Mouse (Mus musculus): ENCODE measurements around the gene Sh3kbp1.

The Sh3kbp1 gene

GRCm38 (mm10) chrX:159879455-159879854 lies 252.4 kb downstream of the Sh3kbp1 start:
- in situ Hi-C loops (cut with MboI; ENCODE audit: low pct_unique_long_range_greater_than_20kb in 1 of 2, low sequenced_read_pairs in 2 of 2, unreplicated experiment in 1 of 2) = no loop called here

- in situ Hi-C loops (cut with MboI; ENCODE audit: low pct_unique_long_range_greater_than_20kb in 1 of 2, low sequenced_read_pairs in 2 of 2, unreplicated experiment in 1 of 2) = no loop called here
Observed at GRCm38 (mm10) chrX:159881576-159881975, 254.5 kb downstream of the Sh3kbp1 start.

DNA sequence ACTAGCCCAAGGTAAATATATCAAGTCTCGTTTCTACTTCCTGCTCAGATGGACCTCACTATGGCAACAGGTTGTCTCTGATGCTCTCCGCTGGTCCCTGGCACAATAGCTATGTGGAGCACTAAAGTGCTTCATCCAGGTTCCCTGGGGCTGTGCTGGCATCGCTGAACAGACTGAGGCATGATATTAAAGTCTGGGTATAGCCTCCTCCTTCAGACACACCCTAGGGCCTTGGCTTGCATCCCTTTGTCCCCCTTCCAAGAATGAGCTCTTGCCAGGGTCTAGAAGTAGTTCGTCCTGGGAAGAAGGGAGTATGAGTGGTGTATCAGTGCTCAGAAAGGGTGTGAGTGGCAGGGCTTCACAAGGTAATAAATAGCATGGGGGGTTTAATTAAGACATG lies 269.5 kb downstream of the Sh3kbp1 start:
- in situ Hi-C loops (cut with MboI; ENCODE audit: low pct_unique_long_range_greater_than_20kb in 1 of 2, low sequenced_read_pairs in 2 of 2, unreplicated experiment in 1 of 2) = no loop called here

- in situ Hi-C loops (cut with MboI; ENCODE audit: low pct_unique_long_range_greater_than_20kb in 1 of 2, low sequenced_read_pairs in 2 of 2, unreplicated experiment in 1 of 2) = no loop called here
Observed at GRCm38 (mm10) chrX:159898110-159898509, 271.0 kb downstream of the Sh3kbp1 start.

DNA sequence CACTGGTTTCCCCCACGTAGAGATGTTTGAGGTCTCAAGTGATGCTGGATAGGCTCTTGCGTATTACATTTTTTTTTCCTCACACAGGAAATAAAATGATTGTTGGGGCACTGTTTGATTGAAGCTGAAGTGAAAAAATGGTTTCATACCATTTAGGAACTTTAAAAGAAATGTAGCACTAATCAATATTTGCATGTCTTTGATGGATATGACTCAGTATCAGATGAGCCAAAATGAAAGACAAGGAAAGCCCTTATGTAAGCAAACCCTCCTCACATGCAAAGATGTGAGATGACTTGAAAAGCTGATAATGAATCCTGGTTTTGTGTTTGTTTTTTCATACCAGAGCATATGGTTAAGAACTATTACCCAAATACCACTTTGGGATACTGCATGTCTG lies 272.0 kb downstream of the Sh3kbp1 start:
- in situ Hi-C loops (cut with MboI; ENCODE audit: low pct_unique_long_range_greater_than_20kb in 1 of 2, low sequenced_read_pairs in 2 of 2, unreplicated experiment in 1 of 2) = no loop called here

- in situ Hi-C loops (cut with MboI; ENCODE audit: low pct_unique_long_range_greater_than_20kb in 1 of 2, low sequenced_read_pairs in 2 of 2, unreplicated experiment in 1 of 2) = no loop called here
Observed at GRCm38 (mm10) chrX:159903421-159903820, 276.3 kb downstream of the Sh3kbp1 start.

GRCm38 (mm10) chrX:159907703-159908102 lies 280.6 kb downstream of the Sh3kbp1 start:
- in situ Hi-C loops (cut with MboI; ENCODE audit: low pct_unique_long_range_greater_than_20kb in 1 of 2, low sequenced_read_pairs in 2 of 2, unreplicated experiment in 1 of 2) = no loop called here

GRCm38 (mm10) chrX:159909446-159910277 lies 282.6 kb downstream of the Sh3kbp1 start:
- in situ Hi-C loops (cut with MboI; ENCODE audit: low pct_unique_long_range_greater_than_20kb in 1 of 2, low sequenced_read_pairs in 2 of 2, unreplicated experiment in 1 of 2) = no loop called here

DNA sequence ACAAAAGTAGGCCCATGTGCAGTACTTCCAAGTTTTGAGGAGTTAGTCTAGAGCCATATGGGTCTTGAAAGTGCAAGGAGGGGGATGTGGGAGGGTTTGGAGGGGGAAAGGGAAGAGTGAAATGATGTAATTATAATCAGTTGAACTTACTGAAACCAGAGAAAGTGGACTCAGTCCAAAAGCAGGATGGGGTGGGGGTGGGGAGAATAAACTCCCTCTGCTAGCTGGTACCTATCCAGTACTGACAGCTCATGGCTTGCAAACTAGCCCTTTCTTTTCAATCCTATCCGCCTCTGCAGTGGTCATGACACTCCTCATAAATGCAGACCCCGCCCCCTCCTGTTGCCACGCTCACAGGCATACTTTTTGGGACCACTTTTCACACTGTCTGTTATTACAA lies 283.5 kb downstream of the Sh3kbp1 start:
- in situ Hi-C loops (cut with MboI; ENCODE audit: low pct_unique_long_range_greater_than_20kb in 1 of 2, low sequenced_read_pairs in 2 of 2, unreplicated experiment in 1 of 2) = no loop called here

GRCm38 (mm10) chrX:159911613-159912012 lies 284.5 kb downstream of the Sh3kbp1 start:
- in situ Hi-C loops (cut with MboI; ENCODE audit: low pct_unique_long_range_greater_than_20kb in 1 of 2, low sequenced_read_pairs in 2 of 2, unreplicated experiment in 1 of 2) = no loop called here

DNA sequence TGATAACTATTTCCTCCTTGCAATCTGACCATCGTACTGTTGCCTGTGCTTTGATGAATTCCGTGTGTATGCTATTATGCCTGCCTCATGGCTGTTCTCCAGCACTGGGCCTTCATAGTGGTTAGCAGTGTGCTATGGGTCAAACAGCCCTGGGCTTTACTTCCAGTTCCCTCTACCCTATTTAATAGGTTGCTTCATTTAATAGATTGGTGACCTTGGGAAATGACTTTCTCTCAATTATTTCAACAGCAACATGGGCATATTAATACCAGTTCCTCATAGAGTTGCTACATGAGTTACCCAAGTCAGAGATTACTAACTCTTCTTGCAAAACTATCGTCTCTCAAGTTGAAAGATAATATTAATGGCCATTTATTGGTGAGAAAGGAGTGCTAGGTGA lies 285.0 kb downstream of the Sh3kbp1 start:
- in situ Hi-C loops (cut with MboI; ENCODE audit: low pct_unique_long_range_greater_than_20kb in 1 of 2, low sequenced_read_pairs in 2 of 2, unreplicated experiment in 1 of 2) = no loop called here

DNA sequence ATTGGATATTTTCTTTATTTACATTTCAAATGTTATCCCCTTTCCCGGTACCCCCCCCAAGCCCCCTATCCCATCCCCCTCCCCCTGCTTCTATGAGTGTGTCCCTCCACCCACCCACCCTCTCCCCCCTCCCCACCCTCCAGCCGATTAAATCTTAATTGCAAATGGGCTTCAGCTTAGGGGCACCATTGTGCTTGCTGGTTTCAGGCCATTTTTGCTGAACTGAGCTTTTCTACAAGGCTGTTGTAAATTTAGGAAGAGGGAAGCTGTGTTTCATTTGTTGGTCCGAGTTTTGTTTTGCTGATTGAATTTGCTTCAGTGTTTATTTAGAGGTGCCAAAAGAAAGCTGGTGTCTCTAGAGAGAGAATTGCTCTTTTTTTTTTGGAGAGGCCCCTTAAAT lies 286.4 kb downstream of the Sh3kbp1 start:
- in situ Hi-C loops (cut with MboI; ENCODE audit: low pct_unique_long_range_greater_than_20kb in 1 of 2, low sequenced_read_pairs in 2 of 2, unreplicated experiment in 1 of 2) = no loop called here

GRCm38 (mm10) chrX:159915125-159915524 lies 288.1 kb downstream of the Sh3kbp1 start:
- in situ Hi-C loops (cut with MboI; ENCODE audit: low pct_unique_long_range_greater_than_20kb in 1 of 2, low sequenced_read_pairs in 2 of 2, unreplicated experiment in 1 of 2) = no loop called here

DNA sequence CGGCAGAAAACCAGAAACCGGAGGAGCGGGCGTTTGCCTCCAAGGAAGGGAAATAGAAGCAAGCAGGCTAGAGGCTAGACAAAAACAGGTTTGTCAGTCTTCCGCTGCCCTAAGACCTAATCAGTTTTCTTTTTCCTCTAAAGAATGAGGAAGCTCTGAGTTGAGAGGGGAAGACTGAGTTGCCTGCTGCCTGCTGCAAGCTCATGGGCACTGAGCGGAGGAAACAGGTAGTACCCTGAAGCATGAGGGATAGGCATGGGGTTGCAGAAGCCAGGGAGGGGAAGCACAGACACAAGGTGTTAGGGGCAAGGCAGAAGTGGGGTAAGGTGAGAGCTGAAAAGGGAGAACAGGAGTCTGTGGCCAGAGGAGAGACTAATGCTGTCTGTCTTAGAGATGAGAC lies 297.7 kb downstream of the Sh3kbp1 start:
- in situ Hi-C loops (cut with MboI; ENCODE audit: low pct_unique_long_range_greater_than_20kb in 1 of 2, low sequenced_read_pairs in 2 of 2, unreplicated experiment in 1 of 2) = no loop called here

DNA sequence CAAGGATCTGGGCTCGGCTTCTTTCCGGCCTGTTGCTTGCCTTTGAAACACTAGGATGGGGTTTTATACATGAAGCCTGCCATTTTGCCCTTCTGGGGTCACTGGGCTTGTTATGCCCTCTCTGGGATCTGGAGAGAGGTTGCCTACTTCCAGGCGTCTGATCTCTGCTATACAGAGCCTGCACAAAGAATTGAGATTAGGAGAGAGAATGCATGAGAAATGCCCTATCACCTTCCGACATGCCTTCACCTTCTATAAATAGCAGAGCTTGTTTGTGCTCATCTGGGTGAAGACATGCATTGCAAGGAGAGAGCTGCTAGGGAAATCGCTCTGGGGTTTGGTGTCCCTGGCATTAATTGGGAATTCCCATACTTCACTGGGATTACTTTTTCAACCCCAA lies 301.1 kb downstream of the Sh3kbp1 start:
- in situ Hi-C loops (cut with MboI; ENCODE audit: low pct_unique_long_range_greater_than_20kb in 1 of 2, low sequenced_read_pairs in 2 of 2, unreplicated experiment in 1 of 2) = no loop called here

DNA sequence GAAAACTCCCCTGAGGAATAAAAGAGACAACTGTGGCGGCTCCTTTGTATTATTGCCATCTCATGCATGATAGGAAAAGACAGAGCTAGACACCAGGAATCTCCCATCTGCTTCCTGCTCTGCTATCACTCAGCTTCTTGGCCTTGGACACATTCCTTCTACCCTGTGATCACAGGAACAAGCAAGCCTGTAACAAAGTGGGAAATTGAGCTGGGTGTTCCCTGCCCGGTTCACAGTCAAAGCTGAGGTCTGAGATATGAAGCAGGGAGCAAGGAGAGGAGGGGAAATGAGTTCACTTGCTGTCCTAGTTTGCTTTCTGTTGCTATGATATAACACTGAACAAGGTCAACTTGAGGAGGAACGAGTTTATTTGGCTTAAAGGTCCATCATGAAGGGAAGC lies 301.8 kb downstream of the Sh3kbp1 start:
- in situ Hi-C loops (cut with MboI; ENCODE audit: low pct_unique_long_range_greater_than_20kb in 1 of 2, low sequenced_read_pairs in 2 of 2, unreplicated experiment in 1 of 2) = no loop called here

GRCm38 (mm10) chrX:159932027-159932426 lies 305.0 kb downstream of the Sh3kbp1 start:
- in situ Hi-C loops (cut with MboI; ENCODE audit: low pct_unique_long_range_greater_than_20kb in 1 of 2, low sequenced_read_pairs in 2 of 2, unreplicated experiment in 1 of 2) = no loop called here

- in situ Hi-C loops (cut with MboI; ENCODE audit: low pct_unique_long_range_greater_than_20kb in 1 of 2, low sequenced_read_pairs in 2 of 2, unreplicated experiment in 1 of 2) = no loop called here
Observed at GRCm38 (mm10) chrX:159942569-159942968, 315.5 kb downstream of the Sh3kbp1 start.

DNA sequence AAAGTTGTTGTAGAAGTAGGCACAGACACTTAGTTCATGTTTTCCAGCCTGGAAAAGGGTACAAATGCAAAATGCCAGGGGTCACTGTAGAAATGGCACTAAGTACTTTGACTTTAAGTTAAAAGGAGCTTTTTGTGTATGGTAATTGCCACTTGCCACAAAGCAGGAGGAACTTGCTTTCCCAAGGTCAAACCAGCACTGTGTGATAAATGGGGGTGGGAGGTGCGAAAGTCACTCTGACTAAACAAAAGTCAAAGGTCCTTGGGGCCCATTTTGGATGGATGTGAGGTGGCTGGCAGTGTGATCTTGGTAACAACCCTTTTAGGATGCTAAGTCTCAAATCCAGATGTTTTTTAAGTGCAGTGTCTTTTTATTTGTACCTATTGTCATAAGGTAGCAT lies 316.5 kb downstream of the Sh3kbp1 start:
- in situ Hi-C loops (cut with MboI; ENCODE audit: low pct_unique_long_range_greater_than_20kb in 1 of 2, low sequenced_read_pairs in 2 of 2, unreplicated experiment in 1 of 2) = no loop called here

Data from mouse embryonic stem cell (cell line).